Mouse (Mus musculus) granulocyte monocyte progenitor cell, adult 5-6 weeks (primary cell): ENCODE data around the gene Disc1. TPM values are rescaled to one million over a fixed set of nuclear protein-coding genes. Genes with fewer than 3 reads are reported as not detected.

Source experiments
- ATAC-seq: replicated peaks from 2 replicates; pipeline ENCODE4 v1.8.0; 2016; ENCODE audit warnings: mild to moderate bottlenecking, moderate TSS enrichment, inconsistent platforms; ENCODE audit not compliant: poor library complexity, severe bottlenecking
- total RNA-seq, 2 experiments: library from RNA; stranded (forward) in 1 of 2; stranded (reverse) in 1 of 2; fragments of 200-712, 200-1000 nt in 1 of 2; fragments of >200 nt in 1 of 2; fragmentation: Nextera tagmentation in 1 of 2; gene quantifications; 2 replicates each; pipeline ENCODE4 v1.2.3; 2014 to 2017

Disc1 gene
- total RNA-seq, 2 experiments from 2014 or later = 3.0 to 6.1 TPM

- no peak for ATAC-seq
These were observed 199.0 kb downstream of the Disc1 start for GRCm38 (mm10) chr8:125252946-125253345.

DNA sequence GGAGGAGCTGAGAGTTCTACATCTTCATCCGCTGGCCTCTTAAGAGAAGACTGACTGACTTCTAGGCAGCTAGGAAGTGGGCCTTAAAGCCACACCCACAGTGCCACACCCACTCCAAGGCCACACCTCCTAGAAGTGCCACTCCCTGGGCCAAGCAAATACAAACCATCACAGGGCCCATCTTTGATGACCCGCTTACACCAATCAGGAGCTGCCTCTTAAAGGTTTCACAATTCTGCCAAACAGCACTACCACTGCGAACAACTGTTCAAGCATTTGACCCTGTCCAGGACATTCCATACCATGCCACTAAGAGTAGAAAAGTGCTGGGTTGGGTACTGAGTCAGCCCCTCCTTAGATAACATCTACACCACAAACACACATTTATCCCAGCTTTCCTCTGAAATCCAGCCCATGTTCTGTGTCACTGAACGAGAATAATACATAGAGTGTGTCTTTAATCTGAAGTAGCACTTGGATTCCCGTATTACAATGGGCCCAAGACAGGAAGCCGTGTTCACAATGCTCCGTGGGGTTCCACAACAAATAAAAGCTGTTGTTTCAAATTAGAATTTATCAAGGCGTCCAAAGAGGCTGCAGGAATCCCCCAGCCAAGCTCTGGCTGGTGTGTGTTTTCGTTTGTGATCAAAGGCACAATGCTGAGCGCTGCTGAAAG lies 199.6 kb downstream of the Disc1 start:
- ATAC-seq = peak; percentile 56

GRCm38 (mm10) chr8:125254188-125255005 lies 200.4 kb downstream of the Disc1 start:
- peak; percentile 57 for ATAC-seq

DNA sequence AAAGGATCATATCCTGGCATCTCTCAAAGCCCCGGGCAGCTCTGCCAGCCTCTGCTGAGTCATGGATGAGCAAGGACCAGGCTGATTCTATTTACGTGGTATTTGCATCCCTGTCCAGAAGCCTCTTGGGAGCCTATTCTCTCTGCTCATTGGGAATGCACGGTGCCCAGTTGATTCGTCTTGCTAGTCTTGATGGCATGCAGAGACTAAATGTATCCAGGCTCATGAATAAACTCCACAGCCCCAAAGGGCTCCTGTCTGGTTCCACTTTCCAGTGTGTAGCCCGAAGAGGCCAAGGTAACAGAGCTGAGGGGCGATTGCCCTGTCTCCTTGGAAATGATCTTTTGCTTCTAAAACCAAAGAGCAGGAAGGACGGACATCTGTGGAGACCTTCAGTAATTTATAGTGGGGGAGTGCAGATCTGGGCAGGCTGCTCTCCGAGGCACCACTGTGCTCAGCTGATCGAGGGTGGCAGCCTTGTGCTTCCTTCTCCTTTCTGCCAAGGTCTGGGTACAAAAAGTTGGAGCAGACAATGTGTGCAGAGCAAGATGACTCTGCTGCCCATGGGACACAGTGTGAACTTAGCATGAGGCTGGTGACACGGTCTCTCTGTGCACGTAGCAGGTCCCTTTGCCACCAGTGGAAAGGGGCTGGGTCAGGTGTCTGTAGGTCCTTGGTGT lies 201.2 kb downstream of the Disc1 start:
- ATAC-seq = peak; percentile 17; the same call in 1 of the 2 replicates

- no peak for ATAC-seq
These were observed 203.7 kb downstream of the Disc1 start for GRCm38 (mm10) chr8:125257660-125258059.

- no peak for ATAC-seq
These were observed 205.0 kb downstream of the Disc1 start for GRCm38 (mm10) chr8:125258806-125259500.

DNA sequence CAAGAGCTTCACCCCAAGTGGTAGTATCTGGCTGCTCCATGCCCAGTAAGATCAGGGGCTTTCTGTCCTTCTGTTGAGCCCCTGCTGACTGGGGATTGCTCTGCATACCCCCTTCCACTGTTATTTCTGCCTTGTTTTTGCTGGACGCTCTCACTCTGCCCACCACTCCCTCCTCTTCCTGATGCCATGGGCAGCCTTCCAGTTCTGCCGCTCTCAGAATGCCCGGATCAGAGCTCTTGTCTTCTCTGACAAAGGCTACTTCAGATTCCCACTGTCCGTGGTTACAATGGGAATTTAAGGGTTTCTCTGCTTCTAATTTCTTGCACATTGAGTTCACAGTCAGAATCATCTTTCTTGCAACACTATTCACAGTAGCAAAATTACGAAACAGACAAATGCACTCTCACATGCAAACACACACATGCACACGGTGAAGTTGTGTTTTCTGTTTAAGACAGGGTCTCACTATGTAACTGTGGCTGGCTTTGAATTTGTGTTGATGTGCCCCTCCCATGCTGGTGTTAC lies 214.2 kb downstream of the Disc1 start:
- ATAC-seq = no peak

DNA sequence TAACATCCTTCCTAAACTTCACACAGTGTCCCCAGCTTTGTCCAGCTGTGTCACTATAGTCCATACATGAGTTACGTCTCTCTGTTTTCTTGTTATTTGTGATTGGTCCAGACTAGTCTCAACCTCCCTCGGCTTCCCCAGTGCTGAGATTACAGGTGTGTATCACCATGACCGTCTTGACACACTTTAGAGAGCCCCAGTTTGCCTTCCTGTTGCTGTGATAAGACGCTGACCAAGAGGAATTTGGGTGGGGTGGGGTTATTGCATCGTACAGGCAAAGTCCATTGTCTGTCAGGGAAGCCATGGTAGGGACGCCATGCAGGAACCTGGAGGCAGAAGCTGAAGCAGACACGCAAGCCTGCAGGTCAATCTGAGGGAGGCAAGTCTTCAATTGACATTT lies 216.3 kb downstream of the Disc1 start:
- ATAC-seq = no peak

- ATAC-seq = no peak
These were observed 217.4 kb downstream of the Disc1 start for GRCm38 (mm10) chr8:125271357-125271756.

- ATAC-seq = no peak
These were observed 218.3 kb downstream of the Disc1 start for GRCm38 (mm10) chr8:125272089-125272866.

- no peak for ATAC-seq
These were observed 223.2 kb downstream of the Disc1 start for GRCm38 (mm10) chr8:125277071-125277682.

GRCm38 (mm10) chr8:125279156-125279555 lies 225.2 kb downstream of the Disc1 start:
- no peak for ATAC-seq

GRCm38 (mm10) chr8:125279892-125280291 lies 225.9 kb downstream of the Disc1 start:
- ATAC-seq = no peak

DNA sequence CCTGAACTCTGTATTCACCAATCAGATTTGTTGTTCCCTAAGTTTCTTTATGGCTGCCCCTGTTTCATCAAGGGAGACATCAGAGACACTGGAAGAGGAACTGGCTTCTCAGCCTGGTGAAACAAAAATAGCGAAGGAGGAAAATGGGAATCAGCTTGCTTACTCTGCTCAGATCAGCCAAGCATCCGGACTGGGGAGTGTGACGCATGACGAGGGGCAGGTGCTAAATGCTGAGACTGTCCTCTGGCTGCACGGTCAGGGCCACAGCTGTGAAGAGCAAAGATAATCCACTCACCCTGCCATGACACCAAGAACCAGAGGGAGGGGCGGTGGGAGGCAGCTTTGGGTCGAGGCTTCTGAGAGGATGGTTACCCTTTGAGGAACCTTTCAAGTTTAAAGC lies 228.5 kb downstream of the Disc1 start:
- no peak for ATAC-seq

- no peak for ATAC-seq
These were observed 229.5 kb downstream of the Disc1 start for GRCm38 (mm10) chr8:125283542-125283941.

- ATAC-seq = no peak
These were observed 230.9 kb downstream of the Disc1 start for GRCm38 (mm10) chr8:125284875-125285274.

DNA sequence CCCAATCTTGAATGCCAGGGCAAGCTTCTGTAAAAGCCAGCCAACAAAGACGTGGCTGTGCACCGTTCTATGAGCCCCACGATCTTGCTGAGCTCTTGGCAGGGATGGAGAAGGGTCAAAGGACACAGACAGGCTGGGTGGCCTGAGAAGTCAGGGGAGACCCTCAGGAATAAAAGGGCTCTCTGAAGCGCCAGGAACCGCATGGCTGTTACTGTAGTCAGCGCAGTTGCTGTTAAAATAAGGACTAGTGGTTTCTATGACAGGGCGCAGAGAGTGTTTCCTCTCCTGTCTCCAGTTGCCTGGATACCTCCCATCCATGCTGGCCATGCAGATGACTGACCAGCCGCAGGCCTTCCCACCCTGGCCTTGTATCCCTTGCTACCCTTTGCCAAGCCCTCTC lies 231.4 kb downstream of the Disc1 start:
- ATAC-seq = no peak

DNA sequence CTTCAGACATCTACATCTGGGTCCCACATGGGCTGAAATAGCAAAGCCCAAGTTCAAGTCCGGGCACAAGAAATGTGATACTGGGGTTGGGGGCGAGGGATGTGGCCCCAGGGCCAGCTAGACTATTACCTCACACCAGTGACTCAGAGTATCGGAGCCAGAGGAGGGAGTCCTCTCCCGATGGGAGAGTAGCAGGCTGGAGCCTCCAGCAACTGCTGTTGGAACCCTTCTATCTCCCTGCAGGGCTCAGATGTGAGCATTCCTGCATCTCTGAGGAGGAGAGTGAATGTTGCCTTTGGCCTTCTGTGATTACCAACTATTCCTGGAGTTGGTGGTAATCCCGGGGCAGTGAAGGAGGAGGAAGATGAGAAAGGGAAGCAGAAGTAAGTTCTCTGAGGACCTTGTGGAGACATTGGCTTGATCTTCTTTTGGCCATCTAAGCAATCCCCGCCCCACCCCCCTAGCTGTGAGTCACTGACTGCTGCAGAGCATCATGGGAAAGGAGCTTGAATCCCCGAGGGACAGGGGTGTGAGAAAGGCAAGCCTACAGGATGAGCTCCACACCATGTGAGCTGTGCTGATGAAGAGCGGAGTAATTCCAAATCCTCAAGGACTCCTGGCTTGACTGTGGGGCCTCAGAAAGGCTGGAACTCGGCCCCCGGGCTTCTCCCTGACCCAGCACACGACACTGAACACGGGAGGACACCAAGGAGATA lies 232.1 kb downstream of the Disc1 start:
- ATAC-seq = peak; percentile 59
